Mouse (Mus musculus): ENCODE data around the gene Mcpt2. TPM values are rescaled to one million over a fixed set of nuclear protein-coding genes. Genes with fewer than 3 reads are reported as not detected.
"Not testable (repeated sequence)": the region's sequence is repeated elsewhere in the genome, so short reads cannot be mapped to it uniquely, and the experiment has no call there.

Mcpt2 gene
- not detected in 2 replicates for polyA plus RNA-seq (2015; fragmentation: Nextera tagmentation; extraction: Ambion mirVana)

GRCm38 (mm10) chr14:56041792-56042191, at the start of gene Mcpt2:
TSS of gene Mcpt2 (plus strand) at chr14:56042041.
- ATAC-seq (ENCODE audit: low FRiP score, low read depth); H3K9me3 ChIP-seq; H3K27ac ChIP-seq (replicated peaks); H3K9ac ChIP-seq; H3K4me2 ChIP-seq; H3K4me3 ChIP-seq; H3K36me3 ChIP-seq; H3K4me1 ChIP-seq (replicated peaks); H3K27me3 ChIP-seq: not testable (repeated sequence)
- 69% methylated on average over 1 of the region's 1 CpGs for WGBS

GRCm38 (mm10) chr14:56013147-56013546, 28.7 kb upstream of the Mcpt2 start:
- ATAC-seq (ENCODE audit: low FRiP score, low read depth), result no peak
- H3K9ac ChIP-seq, result no peak overlapping the region
- H3K27ac ChIP-seq (replicated peaks), result no peak overlapping the region
- no peak overlapping the region for H3K4me2 ChIP-seq
- H3K4me1 ChIP-seq (replicated peaks), result no peaks in the 10 kb centered on the region
- H3K27me3 ChIP-seq, result no peaks in the 10 kb centered on the region
- no peaks in the 10 kb centered on the region for H3K9me3 ChIP-seq
- H3K4me3 ChIP-seq, result no peak overlapping the region
- 70% methylated on average over 3 of the region's 3 CpGs for WGBS
- H3K36me3 ChIP-seq, result no peaks in the 10 kb centered on the region

- Histone ChIP-seq H3K4me1 (replicated peaks) (no peaks in the 10 kb centered on the region), H3K4me3 (no peak overlapping the region), H3K27me3 (no peaks in the 10 kb centered on the region), H3K9me3 (no peaks in the 10 kb centered on the region), H3K36me3 (no peaks in the 10 kb centered on the region), H3K4me2 (no peak overlapping the region), H3K27ac (replicated peaks) (no peak overlapping the region), H3K9ac (no peak overlapping the region)
- 94% methylated on average over 2 of the region's 2 CpGs for WGBS
- ATAC-seq (ENCODE audit: low FRiP score, low read depth), result no peak
Observed at GRCm38 (mm10) chr14:56013924-56014323, 27.9 kb upstream of the Mcpt2 start.

- H3K27ac ChIP-seq (replicated peaks); ATAC-seq (ENCODE audit: low FRiP score, low read depth); H3K36me3 ChIP-seq; H3K4me2 ChIP-seq; H3K4me3 ChIP-seq; H3K27me3 ChIP-seq; H3K4me1 ChIP-seq (replicated peaks); H3K9me3 ChIP-seq; H3K9ac ChIP-seq: not testable (repeated sequence)
- WGBS, result 89% methylated on average over 3 of the region's 3 CpGs
Observed at GRCm38 (mm10) chr14:56017671-56018070, 24.2 kb upstream of the Mcpt2 start, which contains the start of gene Mcpt1. TSS of gene Mcpt1 (plus strand) at chr14:56017971.

GRCm38 (mm10) chr14:56019446-56019845, 22.4 kb upstream of the Mcpt2 start:
- no peaks in the 10 kb centered on the region for H3K4me1 ChIP-seq (replicated peaks)
- H3K27me3 ChIP-seq, result no peaks in the 10 kb centered on the region
- no peak overlapping the region for H3K9ac ChIP-seq
- H3K9me3 ChIP-seq, result no peaks in the 10 kb centered on the region
- H3K27ac ChIP-seq (replicated peaks), result no peak overlapping the region
- 77% methylated on average over 1 of the region's 1 CpGs for WGBS
- H3K4me2 ChIP-seq, result no peak overlapping the region
- ATAC-seq (ENCODE audit: low FRiP score, low read depth), result no peak
- H3K4me3 ChIP-seq, result no peak overlapping the region
- no peaks in the 10 kb centered on the region for H3K36me3 ChIP-seq

GRCm38 (mm10) chr14:56021305-56021704, 20.5 kb upstream of the Mcpt2 start:
- not testable (repeated sequence) for H3K9me3 ChIP-seq; H3K4me3 ChIP-seq; ATAC-seq (ENCODE audit: low FRiP score, low read depth); H3K4me1 ChIP-seq (replicated peaks); H3K27ac ChIP-seq (replicated peaks); H3K4me2 ChIP-seq; H3K9ac ChIP-seq; H3K27me3 ChIP-seq; H3K36me3 ChIP-seq
- 85% methylated on average over 4 of the region's 4 CpGs for WGBS

- not testable (repeated sequence) for H3K36me3 ChIP-seq; ATAC-seq (ENCODE audit: low FRiP score, low read depth)
Observed at GRCm38 (mm10) chr14:56030395-56030794, 11.4 kb upstream of the Mcpt2 start, which contains the start of gene Mcpt9. TSS of gene Mcpt9 (minus strand) at chr14:56030495.

GRCm38 (mm10) chr14:56034433-56034832, 7.4 kb upstream of the Mcpt2 start:
- no peak for ATAC-seq (ENCODE audit: low FRiP score, low read depth)

More at GRCm38 (mm10) chr14:56030395-56030794, 11.4 kb upstream of the Mcpt2 start, which contains the start of gene Mcpt9:
- H3K4me2 ChIP-seq; H3K9me3 ChIP-seq; H3K9ac ChIP-seq; H3K27me3 ChIP-seq; H3K4me3 ChIP-seq; H3K27ac ChIP-seq (replicated peaks); H3K4me1 ChIP-seq (replicated peaks): not testable (repeated sequence)
- WGBS, result 79% methylated on average over 3 of the region's 3 CpGs

GRCm38 (mm10) chr14:56055408-56055807, 13.6 kb downstream of the Mcpt2 start:
- Histone ChIP-seq H3K27me3 (no peaks in the 10 kb centered on the region), H3K4me1 (replicated peaks) (no peaks in the 10 kb centered on the region), H3K36me3 (no peaks in the 10 kb centered on the region), H3K4me3 (no peak overlapping the region), H3K4me2 (no peak overlapping the region), H3K9me3 (no peaks in the 10 kb centered on the region), H3K27ac (replicated peaks) (no peak overlapping the region), H3K9ac (no peak overlapping the region)
- WGBS, result 90% methylated on average over 3 of the region's 3 CpGs
- no peak for ATAC-seq (ENCODE audit: low FRiP score, low read depth)

More at GRCm38 (mm10) chr14:56034433-56034832, 7.4 kb upstream of the Mcpt2 start:
- H3K27ac ChIP-seq (replicated peaks), result no peak overlapping the region
- H3K36me3 ChIP-seq, result no peaks in the 10 kb centered on the region
- H3K4me3 ChIP-seq, result no peak overlapping the region
- no peak overlapping the region for H3K4me2 ChIP-seq
- H3K4me1 ChIP-seq (replicated peaks), result no peaks in the 10 kb centered on the region
- H3K9ac ChIP-seq, result no peak overlapping the region
- H3K27me3 ChIP-seq, result no peaks in the 10 kb centered on the region
- no peaks in the 10 kb centered on the region for H3K9me3 ChIP-seq
- WGBS, result 89% methylated on average over 2 of the region's 2 CpGs

- 87% methylated on average over 4 of the region's 4 CpGs for WGBS
- H3K27ac ChIP-seq (replicated peaks), result no peak overlapping the region
Observed at GRCm38 (mm10) chr14:56057722-56058121, 15.9 kb downstream of the Mcpt2 start.

GRCm38 (mm10) chr14:56062213-56062612, 20.4 kb downstream of the Mcpt2 start, which contains the start of gene Mcpt4:
TSS of gene Mcpt4 (minus strand) at chr14:56062313.
- H3K9me3 ChIP-seq; H3K27ac ChIP-seq (replicated peaks); H3K4me1 ChIP-seq (replicated peaks); H3K27me3 ChIP-seq; H3K4me3 ChIP-seq; ATAC-seq (ENCODE audit: low FRiP score, low read depth); H3K4me2 ChIP-seq; H3K9ac ChIP-seq; H3K36me3 ChIP-seq: not testable (repeated sequence)
- 81% methylated on average over 3 of the region's 3 CpGs for WGBS

More at GRCm38 (mm10) chr14:56057722-56058121, 15.9 kb downstream of the Mcpt2 start:
- Histone ChIP-seq H3K4me1 (replicated peaks) (no peaks in the 10 kb centered on the region), H3K4me2 (no peak overlapping the region), H3K4me3 (no peak overlapping the region), H3K27me3 (no peaks in the 10 kb centered on the region), H3K36me3 (no peaks in the 10 kb centered on the region), H3K9me3 (no peaks in the 10 kb centered on the region), H3K9ac (no peak overlapping the region)
- ATAC-seq (ENCODE audit: low FRiP score, low read depth), result no peak

GRCm38 (mm10) chr14:56082016-56082415, 40.2 kb downstream of the Mcpt2 start:
- Histone ChIP-seq H3K9ac (no peak overlapping the region), H3K4me2 (no peak overlapping the region), H3K27ac (replicated peaks) (no peak overlapping the region), H3K4me3 (no peak overlapping the region), H3K4me1 (replicated peaks) (no peaks in the 10 kb centered on the region), H3K27me3 (no peaks in the 10 kb centered on the region), H3K36me3 (no peaks in the 10 kb centered on the region), H3K9me3 (no peaks in the 10 kb centered on the region)
- WGBS, result 57% methylated on average over 4 of the region's 4 CpGs
- ATAC-seq (ENCODE audit: low FRiP score, low read depth), result no peak

- H3K4me2 ChIP-seq, result no peak within 1 kb of the TSS
- no peak within 1 kb of the TSS for H3K4me3 ChIP-seq
- no peaks in the 10 kb centered on the region for H3K4me1 ChIP-seq (replicated peaks)
- ATAC-seq (ENCODE audit: low FRiP score, low read depth), result no peak
- no peaks in the 10 kb centered on the region for H3K27me3 ChIP-seq
- H3K9me3 ChIP-seq, result no peaks in the 10 kb centered on the region
- WGBS, result 94% methylated on average over 2 of the region's 2 CpGs
- H3K27ac ChIP-seq (replicated peaks), result no peak within 1 kb of the TSS
- H3K36me3 ChIP-seq, result no peaks in the 10 kb centered on the region
- no peak within 1 kb of the TSS for H3K9ac ChIP-seq
Observed at GRCm38 (mm10) chr14:56085167-56085566, 43.3 kb downstream of the Mcpt2 start, which contains the start of gene Mcpt8. TSS of gene Mcpt8 (minus strand) at chr14:56085273.
